Mouse (Mus musculus): ENCODE data around the gene Mvb12b.

- TF ChIP-seq CTCF (IDR thresholded peaks at IDR 0.05; ENCODE audit: low read depth, low read length) (no peak), POLR2A (IDR thresholded peaks at IDR 0.05; ENCODE audit: extremely low read depth, insufficient read depth, low read length) (no peak)
Observed at GRCm38 (mm10) chr2:33719339-33720066, 168.2 kb downstream of the Mvb12b start.
